Mouse (Mus musculus): ENCODE measurements around the gene Piwil1. TPM values are rescaled to one million over a fixed set of nuclear protein-coding genes. Genes with fewer than 3 reads are reported as not detected.
A peak's percentile ranks its signal among the peaks of the same experiment; 100 is the strongest.
"Not testable (repeated sequence)": the region's sequence is repeated elsewhere in the genome, so short reads cannot be mapped to it uniquely, and the experiment has no call there.

Gene Piwil1
- total RNA-seq, 2 experiments from 2014 or later = not detected

DNA sequence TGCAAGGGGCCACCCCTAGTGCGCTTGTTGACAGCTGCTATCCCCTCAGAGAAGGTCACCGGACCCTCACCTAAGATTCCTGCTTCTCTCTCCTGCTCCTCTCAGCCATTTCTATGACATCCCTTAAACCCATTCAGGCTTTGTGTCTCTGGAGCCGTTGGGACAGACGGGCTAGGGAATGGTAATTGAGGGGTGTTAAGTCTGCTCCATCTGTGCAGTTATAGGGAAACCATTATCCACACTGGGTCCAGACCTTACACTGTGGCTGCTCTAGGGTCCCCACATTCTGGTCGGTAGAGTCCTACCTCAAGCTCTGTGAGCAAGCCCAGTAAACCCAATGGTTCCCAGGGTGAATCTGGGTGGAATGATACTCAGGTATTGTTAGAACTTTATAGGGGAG, 6.6 kb downstream of the Piwil1 start:
- DNase-seq = no peak
- intact Hi-C loops (cut with DNase I) = no loop called here

DNA sequence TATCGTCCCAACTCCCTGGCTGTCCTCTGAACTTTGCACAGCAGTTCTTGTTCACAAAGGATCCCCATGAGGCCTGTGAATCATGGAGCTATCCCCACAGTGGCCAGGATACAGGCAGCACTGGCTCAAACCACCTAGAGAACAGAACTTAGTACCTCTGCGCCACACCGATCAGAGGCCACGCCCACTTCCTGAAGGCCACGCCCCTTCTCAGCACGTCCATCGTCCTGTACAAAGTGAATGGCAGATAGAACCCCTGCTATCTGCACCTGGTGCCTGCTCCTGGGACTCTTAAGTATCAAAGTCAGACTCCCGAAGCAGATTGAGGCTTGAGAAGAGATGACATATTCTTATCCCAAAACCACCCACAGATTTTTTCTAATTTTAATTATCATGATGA, 8.3 kb downstream of the Piwil1 start:
- intact Hi-C loops (cut with DNase I) = no loop called here

DNA sequence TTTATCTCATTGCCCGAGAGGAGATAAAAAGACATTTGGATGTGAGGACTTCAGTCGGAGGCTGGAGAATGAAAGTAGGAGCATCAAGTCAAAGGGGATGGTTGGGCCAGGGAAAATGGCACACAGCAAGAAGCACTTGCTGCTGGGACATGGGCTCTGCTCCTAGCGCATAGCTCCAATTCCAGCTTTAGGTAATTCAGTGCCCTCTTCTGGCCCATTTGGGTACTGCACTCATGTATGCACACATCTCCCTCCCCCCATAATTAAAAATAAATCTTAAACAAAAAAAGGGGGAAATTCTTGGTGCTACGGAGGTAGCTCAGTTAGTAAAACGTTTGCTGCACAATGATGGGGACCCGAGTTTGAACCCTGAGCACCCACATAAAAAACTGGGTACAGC, 9.5 kb downstream of the Piwil1 start:
- intact Hi-C loops (cut with DNase I) = no loop called here
- DNase-seq = no peak

More for the DNA sequence above, 8.3 kb downstream of the Piwil1 start:
- DNase-seq = no peak

- no peak for DNase-seq
- intact Hi-C loops (cut with DNase I) = no loop called here
Observed at GRCm38 (mm10) chr5:128715171-128715570, 12.8 kb downstream of the Piwil1 start.

GRCm38 (mm10) chr5:128720461-128720860, 18.1 kb downstream of the Piwil1 start:
- DNase-seq; intact Hi-C loops (cut with DNase I): not testable (repeated sequence)

DNA sequence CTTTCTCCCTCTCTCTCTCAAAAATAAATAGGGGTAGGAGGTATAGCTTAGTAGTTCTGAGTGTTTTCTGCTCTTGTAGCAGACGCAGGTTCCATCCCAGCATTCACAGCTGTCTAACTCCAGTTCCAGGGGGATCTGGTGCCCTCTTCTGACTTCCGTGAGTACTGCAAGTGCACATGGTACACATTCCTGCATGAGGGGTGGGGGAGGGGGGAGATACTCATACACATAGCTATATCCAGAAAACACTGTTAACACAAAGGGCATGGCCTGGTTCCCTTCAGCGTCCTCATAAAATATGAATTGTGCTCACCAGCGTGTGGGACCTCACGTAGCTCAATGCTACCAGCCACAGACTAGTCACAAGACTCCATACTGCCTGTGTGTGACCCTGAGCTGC, 27.0 kb downstream of the Piwil1 start:
- no peak for DNase-seq
- intact Hi-C loops (cut with DNase I) = no loop called here

DNA sequence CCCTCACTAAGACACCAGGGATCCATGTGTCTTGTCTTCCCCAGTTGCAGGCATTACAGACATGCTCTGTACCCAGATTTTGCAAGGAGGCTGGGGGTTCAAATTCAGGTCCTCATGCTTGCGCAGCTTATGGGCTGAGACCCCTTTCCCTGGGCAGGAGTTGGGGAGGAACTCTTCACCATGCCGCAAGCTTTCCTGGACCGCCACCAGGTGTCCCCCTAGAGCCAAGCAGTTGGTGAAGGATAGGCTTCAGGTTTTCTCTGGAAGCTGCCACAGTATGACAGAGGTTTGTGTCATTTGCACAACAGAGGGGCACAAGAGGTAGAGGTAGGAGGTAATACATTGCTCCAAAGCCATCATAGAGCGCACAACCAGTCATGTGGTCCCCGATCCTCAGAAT, 28.3 kb downstream of the Piwil1 start:
- peak; percentile 2 to 5 for DNase-seq
- intact Hi-C loops (cut with DNase I) = loop anchor here (5.0 kb wide), 1 partner anchor 242 kb away; no protein-coding TSS in a partner anchor

DNA sequence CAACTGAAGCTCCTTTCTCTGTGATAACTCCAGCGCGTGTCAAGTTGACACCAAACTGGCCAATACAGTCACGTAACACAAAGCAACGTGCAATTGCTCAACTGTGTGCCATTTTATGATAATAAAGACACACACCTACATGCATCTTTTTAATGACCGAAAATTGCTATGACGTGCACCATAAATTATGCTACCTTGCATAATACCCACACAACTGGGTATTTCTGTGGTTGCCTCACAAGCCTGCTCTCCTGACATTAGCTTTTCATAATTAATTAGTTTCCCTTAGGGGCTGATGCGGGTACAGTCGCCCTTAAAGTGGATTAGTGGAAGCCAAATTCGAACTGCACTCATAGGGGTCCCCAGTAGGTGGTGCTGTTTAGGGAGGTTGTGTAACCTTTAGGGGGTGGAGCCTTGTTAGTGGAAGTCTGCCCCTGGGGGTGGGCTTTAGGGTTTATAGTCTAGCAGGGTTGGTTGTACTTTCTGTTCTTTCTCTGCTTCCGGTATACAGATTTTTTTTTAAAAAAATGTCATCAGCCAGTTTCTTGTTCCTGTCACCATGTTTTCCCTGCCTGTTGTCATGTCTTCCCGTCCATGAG, 30.2 kb downstream of the Piwil1 start:
- intact Hi-C loops (cut with DNase I) = loop anchor here (5.0 kb wide), 1 partner anchor 240 kb away; no protein-coding TSS in a partner anchor
- no peak for DNase-seq

- intact Hi-C loops (cut with DNase I) = loop anchor here (1.0 to 5.0 kb wide), 2 partner anchors 212 to 238 kb away; no protein-coding TSS in a partner anchor
- DNase-seq = peak; percentile 16 to 21
Observed at GRCm38 (mm10) chr5:128733955-128734354, 31.6 kb downstream of the Piwil1 start.

GRCm38 (mm10) chr5:128735921-128736320, 33.6 kb downstream of the Piwil1 start:
- intact Hi-C loops (cut with DNase I) = no loop called here
- DNase-seq = no peak

DNA sequence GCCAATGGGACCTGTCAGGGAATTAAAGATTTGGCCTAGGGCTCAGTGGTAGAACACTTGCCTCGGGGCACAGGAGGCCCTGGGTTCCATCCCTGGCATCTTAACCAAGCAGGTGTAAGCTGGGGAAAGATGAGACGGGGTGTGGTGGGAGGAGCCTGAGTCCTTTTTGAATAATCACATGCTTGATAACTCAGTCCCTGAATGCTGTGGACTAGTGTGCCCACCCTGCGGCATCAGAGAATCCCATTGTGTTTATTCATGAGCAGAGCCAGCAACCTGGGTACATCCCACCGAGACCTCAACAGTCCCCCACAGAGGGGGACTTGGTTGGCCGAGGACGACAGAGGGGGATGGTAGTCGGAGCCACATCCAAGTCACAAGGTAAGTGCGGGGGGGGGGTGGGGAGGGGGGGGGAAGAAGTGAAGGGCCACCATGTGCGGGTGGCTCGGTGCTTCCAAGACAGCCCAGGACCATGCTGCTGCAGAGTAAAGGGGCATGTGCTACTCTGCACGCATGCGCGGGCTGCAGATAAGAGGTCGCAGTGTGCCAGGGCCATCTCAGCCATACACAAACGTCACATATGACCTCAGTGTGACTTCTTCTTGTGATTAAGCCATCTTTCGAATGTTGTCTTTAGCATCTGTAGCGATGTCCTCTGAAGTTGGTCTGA, 37.0 kb downstream of the Piwil1 start:
- DNase-seq = no peak

DNA sequence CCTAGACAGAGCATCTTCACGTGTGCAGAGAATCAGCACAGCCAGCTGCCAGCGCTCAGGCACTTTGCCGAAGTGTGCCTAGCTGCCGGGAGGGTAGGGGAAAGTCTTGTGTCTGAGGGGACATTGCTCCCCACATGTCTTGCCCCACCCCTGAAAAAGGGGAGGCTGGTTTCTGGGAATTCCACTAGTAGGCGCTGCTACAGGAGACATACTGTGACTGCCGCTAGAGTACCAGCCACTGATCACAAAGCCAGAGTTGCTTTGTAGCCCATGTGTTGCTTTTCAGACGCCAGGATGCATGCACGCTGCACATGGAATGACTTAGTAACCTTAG, 37.5 kb downstream of the Piwil1 start:
- DNase-seq = no peak
- intact Hi-C loops (cut with DNase I) = no loop called here

More for the DNA sequence above, 37.0 kb downstream of the Piwil1 start:
- intact Hi-C loops (cut with DNase I) = no loop called here

GRCm38 (mm10) chr5:128744351-128744750, 42.0 kb downstream of the Piwil1 start:
- DNase-seq = no peak
- intact Hi-C loops (cut with DNase I) = no loop called here

- DNase-seq = no peak
Observed at GRCm38 (mm10) chr5:128745206-128745605, 42.9 kb downstream of the Piwil1 start.

GRCm38 (mm10) chr5:128746261-128746660, 43.9 kb downstream of the Piwil1 start:
- intact Hi-C loops (cut with DNase I) = no loop called here
- no peak for DNase-seq

More at GRCm38 (mm10) chr5:128745206-128745605, 42.9 kb downstream of the Piwil1 start:
- intact Hi-C loops (cut with DNase I) = no loop called here

DNA sequence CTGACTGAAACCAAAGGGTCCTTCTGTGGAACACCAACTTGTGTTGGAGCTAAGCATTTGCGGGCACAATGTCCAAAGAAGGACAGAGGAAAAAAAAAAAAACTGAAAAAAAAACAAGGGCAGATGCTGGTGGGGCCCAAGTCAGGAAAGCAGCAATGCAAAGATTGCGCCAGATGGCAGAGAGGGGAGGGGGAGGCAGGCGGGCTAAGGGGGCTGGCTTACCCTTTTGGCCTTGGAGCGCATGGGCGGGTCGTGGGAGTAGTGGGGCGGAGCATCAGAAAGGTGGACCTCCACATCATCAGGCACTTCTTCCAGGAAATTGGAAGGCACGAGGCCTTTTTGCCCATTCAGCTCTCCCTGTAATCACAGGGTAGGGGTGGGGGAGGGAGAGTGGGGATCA, 58.8 kb downstream of the Piwil1 start:
- intact Hi-C loops (cut with DNase I) = no loop called here
- no peak for DNase-seq

GRCm38 (mm10) chr5:128769026-128769631, 66.8 kb downstream of the Piwil1 start:
- no peak for DNase-seq
- intact Hi-C loops (cut with DNase I) = no loop called here

DNA sequence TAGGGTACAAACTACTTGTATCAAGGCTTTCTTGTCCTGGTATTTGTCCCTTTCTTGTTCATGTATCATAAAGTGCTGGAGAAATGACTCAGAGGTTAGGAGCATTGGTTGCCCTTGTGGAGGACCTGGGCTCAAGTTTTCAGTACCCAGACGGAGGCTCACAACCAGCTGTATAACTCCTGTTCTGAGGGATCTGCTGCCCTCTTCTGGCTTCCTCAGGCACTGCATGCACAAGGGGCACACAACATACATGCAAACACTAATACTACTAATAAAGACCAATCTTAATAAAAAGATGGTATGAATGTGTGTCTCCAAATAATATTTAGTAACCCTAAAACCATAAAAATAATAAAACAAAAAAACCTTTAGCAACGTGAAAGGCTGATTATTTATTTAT, 74.1 kb downstream of the Piwil1 start:
- intact Hi-C loops (cut with DNase I) = no loop called here
- DNase-seq = no peak

DNA sequence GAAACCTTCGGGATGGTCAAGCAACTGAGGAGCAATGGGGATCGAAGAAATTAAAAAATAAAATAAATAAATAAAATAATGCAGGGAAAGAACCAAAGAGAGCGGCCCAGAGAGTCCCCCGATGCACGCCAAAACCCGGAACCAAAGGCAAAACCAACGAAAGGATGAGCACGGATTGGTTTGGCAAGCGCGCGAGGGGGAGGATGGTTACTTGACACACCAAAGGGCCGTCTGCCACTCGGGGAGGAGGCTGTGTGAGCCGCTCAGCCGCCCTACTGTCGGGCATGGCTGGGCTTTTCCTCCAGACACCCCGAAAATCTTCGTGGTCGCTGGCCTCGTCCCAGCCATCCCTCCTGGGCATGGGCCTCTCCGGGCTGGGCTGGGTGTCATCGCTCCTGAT, 79.3 kb downstream of the Piwil1 start:
- intact Hi-C loops (cut with DNase I) = no loop called here
- DNase-seq = no peak

DNA sequence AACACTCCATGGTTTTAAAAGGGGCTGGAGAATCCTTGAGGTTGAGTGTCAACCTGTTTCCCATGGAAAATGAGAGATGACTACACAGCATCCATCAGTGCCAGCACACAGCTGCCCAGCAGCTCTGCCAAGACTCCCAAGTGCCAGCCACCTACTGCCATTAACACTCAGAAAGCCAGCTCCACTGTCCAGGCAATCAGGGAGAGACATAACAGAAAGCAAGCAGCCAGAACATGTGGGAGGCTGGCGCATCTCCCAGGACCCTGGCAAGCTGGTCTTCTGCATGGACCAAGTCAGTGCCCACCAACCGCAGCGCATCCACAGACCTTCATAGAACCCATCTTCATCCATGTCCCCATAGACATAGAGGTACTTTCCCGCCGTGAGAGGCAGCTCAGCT, 98.3 kb downstream of the Piwil1 start:
- DNase-seq = no peak
- intact Hi-C loops (cut with DNase I) = loop anchor here (10.0 kb wide), 1 partner anchor 174 kb away; no protein-coding TSS in a partner anchor
